Mouse (Mus musculus) hindbrain, embryonic 14.5 days (tissue): ENCODE measurements around the gene Gm11114. TPM values are rescaled to one million over a fixed set of nuclear protein-coding genes. Genes with fewer than 3 reads are reported as not detected.

ENCODE experiments used
- ATAC-seq: fragments of 200-750 bp; cut with Nextera tagmentation; 2 replicates; pipeline ENCODE4 v1.8.0; 2017; ENCODE audit warnings: moderate number of reproducible peaks, mild to moderate bottlenecking, moderate TSS enrichment, moderate library complexity; ENCODE audit not compliant: low FRiP score
- DNase-seq: peaks from one replicate; pipeline ENCODE4 v3.0.0-alpha.2; 2015; ENCODE audit warnings: low spot score
- H3K27ac ChIP-seq: fragments of 300-500 bp; sonication (generic); 2 replicates; pipeline ENCODE4 v1.5.1; 2014; ENCODE audit warnings: mild to moderate bottlenecking, moderate library complexity
- H3K27me3 ChIP-seq: fragments of 300-500 bp; sonication (generic); 2 replicates; pipeline ENCODE4 v1.6.1; 2014; ENCODE audit warnings: mild to moderate bottlenecking, low read length, mixed read lengths; ENCODE audit not compliant: control insufficient read depth, insufficient read depth
- H3K36me3 ChIP-seq: fragments of 300-500 bp; sonication (generic); replicated peaks from 2 replicates; pipeline ENCODE4 v1.6.1; 2014; ENCODE audit not compliant: control insufficient read depth, insufficient read depth
- H3K4me1 ChIP-seq: fragments of 300-500 bp; sonication (generic); replicated peaks from 2 replicates; pipeline ENCODE4 v1.6.1; 2014; ENCODE audit warnings: antibody characterized with exemption, low read length, mixed read lengths; ENCODE audit not compliant: control insufficient read depth, insufficient read depth
- H3K4me2 ChIP-seq: fragments of 300-500 bp; sonication (generic); replicated peaks from 2 replicates; pipeline ENCODE4 v1.6.1; 2014; ENCODE audit warnings: mild to moderate bottlenecking, moderate library complexity
- H3K4me3 ChIP-seq: fragments of 300-500 bp; sonication (generic); replicated peaks from 2 replicates; pipeline ENCODE4 v1.5.1; 2014; ENCODE audit warnings: mild to moderate bottlenecking, low read length
- H3K9ac ChIP-seq: fragments of 300-500 bp; sonication (generic); 2 replicates; pipeline ENCODE4 v1.6.1; 2014
- H3K9me3 ChIP-seq: fragments of 300-500 bp; sonication (generic); 2 replicates; pipeline ENCODE4 v1.6.1; 2016; ENCODE audit warnings: low read length; ENCODE audit not compliant: control insufficient read depth
- WGBS: fragments of 180-500 bp; shearing (Covaris S2); extraction: QIAGEN DNeasy Blood & Tissue Kit; methylation state at CpG from one replicate; pipeline ENCODE4 v1.1.7; 2014; 5-methylcytosine and 5-hydroxymethylcytosine counted together
- polyA plus RNA-seq: library from polyadenylated mRNA; unstranded; fragments of >200 nt; fragmentation: Nextera tagmentation; extraction: Ambion mirVana; gene quantifications from 2 replicates; pipeline ENCODE4 v1.2.1, GENCODE M21; 2014

The Gm11114 gene
- polyA plus RNA-seq, 1 experiment from 2014 or later = not detected

DNA sequence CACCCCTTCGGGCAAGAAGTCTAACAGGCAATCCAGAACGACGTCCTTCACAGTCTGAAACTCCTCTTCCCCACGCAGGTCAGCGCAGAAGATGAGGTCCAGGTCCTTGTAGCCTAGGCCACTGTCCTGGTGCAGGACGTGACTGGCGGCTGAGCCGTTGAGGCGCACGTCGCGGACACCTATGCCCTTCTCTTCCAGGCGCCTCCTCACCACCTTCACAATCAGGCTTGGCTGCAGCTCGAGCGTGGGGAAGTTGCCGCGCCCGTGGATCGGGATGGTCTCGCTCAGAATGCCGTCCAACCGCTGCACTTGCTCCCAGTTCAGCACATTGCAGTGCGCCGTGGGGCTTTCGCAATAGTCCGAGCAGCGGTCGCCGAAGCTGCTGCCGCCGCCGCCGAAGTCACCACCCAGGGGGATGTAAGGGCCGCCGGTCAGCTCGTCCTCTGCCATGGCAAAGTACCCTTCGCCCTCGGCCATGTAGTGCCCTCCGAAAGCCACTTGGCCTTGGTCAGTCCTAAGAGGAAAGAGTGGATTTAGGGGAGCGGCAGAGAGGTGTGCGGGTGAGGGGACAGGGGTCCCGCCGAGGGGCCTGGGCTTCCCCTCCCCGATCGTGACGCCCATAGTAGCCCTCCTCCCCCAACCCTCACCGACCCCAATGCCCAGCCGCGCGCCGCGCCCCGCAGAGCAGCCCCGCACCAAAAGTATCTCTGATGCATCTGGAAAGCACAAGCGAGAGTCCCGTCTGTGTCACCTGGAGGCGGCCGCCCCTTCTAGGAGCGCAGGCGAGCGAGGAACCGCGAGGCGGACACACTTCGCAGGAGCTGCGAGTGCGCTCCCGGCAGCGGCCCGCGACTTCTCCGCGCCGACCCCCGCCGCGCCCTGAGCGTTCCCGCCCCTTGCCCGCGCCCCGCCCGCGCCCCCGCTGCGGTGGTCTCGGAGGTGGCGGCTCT lies 14.0 kb downstream of the Gm11114 start:
- peak overlapping the region; percentile 96 for H3K4me2 ChIP-seq
- ATAC-seq = peak; percentile 57
- 1% methylated on average over 74 of the region's 88 CpGs for WGBS

DNA sequence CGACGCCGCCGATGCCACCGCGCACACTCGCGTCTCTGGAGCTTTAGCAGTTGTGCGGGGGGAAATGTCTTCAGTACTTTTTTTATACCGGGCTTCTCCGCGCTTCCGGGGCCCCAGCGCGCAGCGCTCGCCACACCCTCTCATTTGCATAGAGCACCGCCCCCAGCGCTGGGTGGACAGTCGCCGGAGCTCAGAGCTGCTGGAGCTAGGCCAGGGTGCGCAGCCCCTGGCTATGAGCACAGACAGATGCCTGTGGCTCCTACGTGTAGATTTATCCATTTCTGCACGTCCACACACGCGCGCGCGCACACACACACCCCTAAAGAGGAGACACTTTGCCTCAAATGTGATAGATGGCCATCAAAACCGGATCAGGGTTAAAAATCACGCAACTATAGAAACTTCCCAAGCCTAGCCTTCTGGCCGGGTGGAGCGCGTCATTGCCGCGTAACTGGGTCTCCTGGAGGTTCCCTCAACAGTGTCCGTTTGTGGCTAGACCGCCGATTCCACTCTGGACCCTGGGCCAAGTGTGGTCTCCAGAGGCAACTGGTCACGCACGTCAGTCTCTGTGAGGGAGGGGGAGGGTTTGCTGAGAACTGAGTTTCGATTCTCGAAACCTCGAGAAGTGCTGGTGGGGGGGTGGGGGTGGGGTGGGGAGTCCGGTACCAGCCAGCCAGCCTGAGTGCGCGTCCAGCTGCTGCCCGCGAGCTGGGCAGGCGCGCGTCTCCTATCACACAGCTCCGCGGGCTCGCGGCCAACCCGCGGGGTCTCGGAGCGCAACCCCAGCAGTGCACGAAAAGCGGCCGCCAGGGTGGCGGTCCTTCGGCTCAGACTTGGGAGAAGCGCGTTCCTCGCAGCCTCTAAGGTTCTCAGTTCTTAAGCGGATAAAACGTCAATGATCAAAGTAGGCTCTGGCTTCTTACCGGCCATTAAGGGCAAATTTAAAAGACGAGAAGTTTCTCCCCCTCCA lies 15.0 kb downstream of the Gm11114 start, which contains the start of gene Tent5a:
Gene Tent5a, minus strand, starts transcription at position 107 of the 970 bp plus-strand sequence.
- Histone ChIP-seq H3K4me3 (peak within 1 kb of the TSS; percentile 71), H3K9me3 (no peaks in the 10 kb centered on the region), H3K27me3 (no peaks in the 10 kb centered on the region), H3K4me1 (0 out of 2 replicates have a peak, but pooled peaks cover 5% of the 10 kb centered on the region), H3K27ac (peak within 1 kb of the TSS; percentile 78), H3K36me3 (no peaks in the 10 kb centered on the region), H3K9ac (peak within 1 kb of the TSS; percentile 54), H3K4me2 (peak within 1 kb of the TSS; percentile 96)
- ATAC-seq (peak; percentile 90), DNase-seq (peak; percentile 78)
- under 1% methylated on average over 72 of the region's 72 CpGs for WGBS

More for the DNA sequence above, 14.0 kb downstream of the Gm11114 start:
- Histone ChIP-seq H3K27me3 (no peaks in the 10 kb centered on the region), H3K36me3 (no peaks in the 10 kb centered on the region), H3K4me1 (0 out of 2 replicates have a peak, but pooled peaks cover 5% of the 10 kb centered on the region), H3K9ac (peak overlapping the region; percentile 54), H3K9me3 (no peaks in the 10 kb centered on the region), H3K4me3 (peak overlapping the region; percentile 71), H3K27ac (peak overlapping the region; percentile 78)
- peak; percentile 39 for DNase-seq

DNA sequence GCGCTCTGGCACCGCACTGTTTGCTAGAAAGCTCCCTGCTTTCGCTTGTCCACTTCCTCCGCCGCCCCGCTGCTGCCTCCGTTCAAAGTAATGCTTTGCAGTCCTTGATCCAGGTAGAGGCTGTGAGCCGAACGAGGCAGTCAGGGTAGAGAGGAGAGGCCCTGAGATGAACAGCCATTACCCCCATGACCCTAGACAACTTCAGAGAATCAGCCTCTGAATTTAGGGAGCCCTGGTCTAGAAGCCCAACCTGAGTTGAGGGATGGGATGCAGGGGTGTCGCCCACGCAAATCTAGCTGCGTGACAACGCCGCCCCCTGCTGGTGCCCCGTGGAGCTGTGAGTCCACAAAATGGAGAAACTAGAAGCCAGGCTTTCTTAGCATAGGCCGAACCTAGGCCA lies 15.7 kb downstream of the Gm11114 start:
- ATAC-seq (peak; percentile 64), DNase-seq (peak; percentile 95)
- Histone ChIP-seq H3K4me3 (peak overlapping the region; percentile 71), H3K27ac (peak overlapping the region; percentile 78), H3K9ac (peak overlapping the region; percentile 54), H3K9me3 (no peaks in the 10 kb centered on the region), H3K27me3 (no peaks in the 10 kb centered on the region), H3K4me1 (0 out of 2 replicates have a peak, but pooled peaks cover 5% of the 10 kb centered on the region), H3K4me2 (peak overlapping the region; percentile 96), H3K36me3 (no peaks in the 10 kb centered on the region)
- 1% methylated on average over 16 of the region's 16 CpGs for WGBS

DNA sequence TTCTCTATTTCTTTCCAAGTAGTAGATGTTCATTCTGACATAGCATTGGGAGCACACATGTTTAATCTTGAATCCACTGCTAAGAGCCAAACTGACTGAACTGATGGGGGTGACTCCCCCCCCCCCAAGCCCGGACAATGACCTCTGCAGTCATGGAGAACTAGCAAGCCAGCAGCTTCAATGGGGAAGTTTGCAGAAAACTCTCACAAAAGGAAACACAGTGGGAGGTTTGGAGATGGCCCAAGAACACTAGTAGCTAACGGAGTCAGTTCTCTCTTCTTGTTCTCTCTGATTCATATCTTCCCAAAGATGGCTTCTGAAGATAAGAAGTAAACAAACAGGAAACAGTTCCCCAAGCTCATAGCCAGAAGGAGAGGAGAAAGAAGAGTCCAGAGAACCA lies 18.9 kb downstream of the Gm11114 start:
- Histone ChIP-seq H3K9me3 (no peaks in the 10 kb centered on the region), H3K4me1 (no peaks in the 10 kb centered on the region), H3K9ac (no peak overlapping the region), H3K4me3 (no peak overlapping the region), H3K36me3 (no peaks in the 10 kb centered on the region), H3K27me3 (no peaks in the 10 kb centered on the region), H3K4me2 (no peak overlapping the region), H3K27ac (no peak overlapping the region)
- no peak for DNase-seq
- no peak for ATAC-seq
- 62% methylated on average over 2 of the region's 2 CpGs for WGBS

DNA sequence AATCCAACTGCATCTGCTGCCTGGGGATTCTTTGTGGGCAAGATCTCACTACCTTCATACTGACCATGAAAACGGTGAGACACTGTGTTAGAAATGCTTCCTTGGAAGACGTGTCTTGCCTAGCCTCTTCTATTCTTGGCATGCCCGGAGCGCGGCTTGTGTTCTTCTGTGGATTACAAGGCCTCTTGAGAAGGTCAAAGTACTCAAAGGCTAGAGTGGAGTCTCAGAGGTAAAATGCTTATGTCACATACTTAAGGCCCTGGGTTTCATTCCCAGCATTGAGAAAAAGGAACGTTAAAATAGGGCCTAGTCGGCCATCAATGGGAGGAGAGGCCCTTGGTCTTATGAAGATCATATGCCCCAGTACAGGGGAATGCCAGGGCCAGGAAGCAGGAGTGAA lies 23.5 kb downstream of the Gm11114 start:
- Histone ChIP-seq H3K36me3 (no peaks in the 10 kb centered on the region), H3K9me3 (no peaks in the 10 kb centered on the region), H3K4me2 (no peak overlapping the region), H3K4me3 (no peak overlapping the region), H3K27ac (no peak overlapping the region), H3K9ac (no peak overlapping the region), H3K27me3 (no peaks in the 10 kb centered on the region), H3K4me1 (no peaks in the 10 kb centered on the region)
- no peak for ATAC-seq
- no peak for DNase-seq
- 93% methylated on average over 7 of the region's 7 CpGs for WGBS

DNA sequence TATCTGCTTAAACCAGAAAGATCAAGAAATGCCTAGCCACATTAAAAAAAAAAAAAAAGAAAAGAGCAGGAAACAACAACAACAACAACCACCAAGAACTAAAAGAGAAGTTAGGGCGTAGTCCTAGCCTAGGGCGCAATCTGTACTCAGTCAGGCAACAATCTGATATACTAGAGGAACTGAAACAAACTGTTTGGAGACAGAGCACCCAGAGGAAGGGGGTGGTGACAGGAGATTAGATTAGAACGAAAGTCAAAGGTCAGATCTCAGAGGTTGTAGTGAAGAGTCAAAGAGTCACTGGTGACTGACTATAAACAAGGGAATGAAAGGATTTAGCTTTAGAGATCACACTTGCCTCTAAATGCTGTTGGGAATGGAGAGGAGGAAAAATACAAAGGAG lies 27.7 kb downstream of the Gm11114 start:
- Histone ChIP-seq H3K36me3 (no peaks in the 10 kb centered on the region), H3K4me3 (no peak overlapping the region), H3K27me3 (no peaks in the 10 kb centered on the region), H3K4me2 (no peak overlapping the region), H3K4me1 (no peaks in the 10 kb centered on the region), H3K27ac (no peak overlapping the region), H3K9me3 (no peaks in the 10 kb centered on the region), H3K9ac (no peak overlapping the region)
- WGBS = 88% methylated on average over 3 of the region's 3 CpGs
- no peak for ATAC-seq
- DNase-seq = no peak

DNA sequence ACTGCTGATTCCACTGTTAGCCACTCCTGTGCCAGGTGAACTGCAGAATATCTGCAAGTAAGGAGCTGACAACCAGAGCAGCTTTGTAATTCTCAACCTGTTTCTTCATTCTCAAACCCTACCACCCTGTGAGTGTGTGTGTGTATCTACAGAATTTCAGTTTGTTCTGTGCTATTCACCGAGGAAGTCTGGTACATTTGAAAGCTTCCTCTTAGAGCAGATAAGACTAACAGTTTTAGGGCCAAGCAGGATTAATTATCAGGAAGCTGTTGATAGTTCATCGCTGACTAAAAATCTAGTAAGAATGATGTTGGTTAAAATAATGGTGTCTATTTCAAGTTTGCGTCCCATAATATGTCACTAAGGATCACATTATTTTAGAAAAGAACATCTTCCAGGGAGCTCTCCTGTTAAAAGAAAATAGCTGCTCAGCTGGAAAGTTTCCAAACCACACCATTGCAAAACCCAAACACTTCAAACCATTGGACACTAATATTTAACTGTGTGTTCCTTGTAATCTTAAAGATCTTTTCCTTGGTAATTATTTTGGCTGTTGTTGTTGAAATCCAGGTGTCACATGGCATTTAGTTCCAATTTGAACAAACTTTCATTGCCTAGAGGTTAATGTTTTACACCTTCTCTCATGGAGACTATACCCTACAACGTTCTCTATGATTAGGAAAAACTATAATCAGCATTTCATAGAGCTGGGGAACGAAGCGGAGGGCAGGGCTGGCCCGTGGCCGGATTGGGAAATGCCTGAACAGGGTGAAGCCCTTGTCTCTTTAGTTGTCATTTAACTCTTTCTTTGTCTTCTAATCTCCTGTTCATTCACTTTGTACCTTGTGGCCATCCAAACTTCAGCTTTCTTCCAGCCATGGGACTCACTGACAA lies 30.6 kb downstream of the Gm11114 start:
- Histone ChIP-seq H3K27me3 (no peaks in the 10 kb centered on the region), H3K4me3 (no peak overlapping the region), H3K4me2 (no peak overlapping the region), H3K9me3 (no peaks in the 10 kb centered on the region), H3K4me1 (no peaks in the 10 kb centered on the region), H3K36me3 (no peaks in the 10 kb centered on the region), H3K9ac (no peak overlapping the region), H3K27ac (no peak overlapping the region)
- ATAC-seq (no peak), DNase-seq (no peak)
- WGBS = 92% methylated on average over 8 of the region's 8 CpGs

DNA sequence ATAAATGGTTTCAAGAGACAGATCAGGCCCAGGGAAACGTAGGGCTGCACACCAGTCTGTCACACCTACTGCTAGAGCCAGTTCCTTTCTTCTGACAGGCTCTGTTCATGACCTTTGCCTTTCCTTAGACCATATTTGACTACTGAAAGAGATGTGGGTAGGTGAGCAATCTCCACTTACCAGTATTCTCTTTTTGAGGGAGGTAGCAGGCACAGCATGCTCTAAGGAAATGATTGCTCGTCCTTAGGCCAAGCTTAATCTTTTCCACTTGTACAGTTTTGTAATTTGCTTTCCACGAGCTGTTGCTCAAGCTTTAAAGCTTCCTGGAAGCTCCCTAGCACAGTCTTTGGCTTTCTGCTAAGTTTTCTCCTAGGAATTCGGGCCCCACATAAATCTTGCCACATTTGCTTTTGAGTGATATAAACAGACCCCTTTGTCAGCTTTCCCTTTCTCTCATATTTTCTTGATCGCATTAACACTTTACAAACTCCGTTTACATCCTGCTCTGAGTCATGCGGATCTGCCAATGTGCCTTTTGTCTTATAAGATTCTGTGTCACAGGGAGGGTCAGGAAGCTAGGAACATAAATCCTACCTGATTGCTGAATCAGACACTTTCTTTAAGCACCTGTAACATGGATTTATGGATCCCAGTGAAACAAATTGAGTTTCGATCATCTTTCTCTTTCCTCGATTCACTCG lies 35.4 kb downstream of the Gm11114 start:
- WGBS = 87% methylated on average over 10 of the region's 10 CpGs
- DNase-seq (no peak), ATAC-seq (no peak)
- no peaks in the 10 kb centered on the region for H3K27me3 ChIP-seq
- no peak overlapping the region for H3K4me3 ChIP-seq
- H3K4me1 ChIP-seq = no peaks in the 10 kb centered on the region
- no peaks in the 10 kb centered on the region for H3K9me3 ChIP-seq
- H3K9ac ChIP-seq = no peak overlapping the region
- H3K36me3 ChIP-seq = no peaks in the 10 kb centered on the region
- H3K27ac ChIP-seq = no peak overlapping the region
- H3K4me2 ChIP-seq = no peak overlapping the region
